Mouse (Mus musculus) Patski (cell line): ENCODE results near the gene Acox1. TPM values are rescaled to one million over a fixed set of nuclear protein-coding genes. Genes with fewer than 3 reads are reported as not detected.

Source experiments
- ATAC-seq: fragments of 100-300 bp; one replicate; pipeline ENCODE4 v1.8.0; 2021
- CTCF ChIA-PET: fragments of 350-600 bp; sonication (Branson Sonifier 250); formaldehyde crosslinking; loops from one replicate; lab custom pipeline; 2022; ENCODE audit warnings: inconsistent platforms; lab: Charles Lee
- POLR2A ChIA-PET: fragments of 350-600 bp; sonication (Branson Sonifier 250); formaldehyde crosslinking; loops from one replicate; lab custom pipeline; 2022; ENCODE audit warnings: antibody characterized with exemption, inconsistent platforms; lab: Charles Lee
- DNase-seq: peaks from one replicate; pipeline ENCODE4 v3.0.0-alpha.2; 2011; ENCODE audit warnings: low read depth, low spot score
- H3K27me3 ChIP-seq: fragments of 371-371 bp; one replicate; pipeline ENCODE4 v1.5.1; 2021
- CTCF ChIP-seq: fragments of 100-300 bp; IDR thresholded peaks from one replicate; pipeline ENCODE4 v1.5.1; 2021
- in situ Hi-C: fragments of 300-500 bp; cut with MboI; formaldehyde crosslinking; loops from 3 replicates; pipeline ENCODE4 v1.11.1; 2018; ENCODE audit warnings: low pct_unique_long_range_greater_than_20kb, mixed read lengths
- polyA plus RNA-seq: library from polyadenylated mRNA; unstranded; gene quantifications from one replicate; pipeline ENCODE4 v1.2.3, GENCODE M21; 2021

The Acox1 gene
- polyA plus RNA-seq, 1 experiment from 2014 or later: 67.1 TPM

DNA sequence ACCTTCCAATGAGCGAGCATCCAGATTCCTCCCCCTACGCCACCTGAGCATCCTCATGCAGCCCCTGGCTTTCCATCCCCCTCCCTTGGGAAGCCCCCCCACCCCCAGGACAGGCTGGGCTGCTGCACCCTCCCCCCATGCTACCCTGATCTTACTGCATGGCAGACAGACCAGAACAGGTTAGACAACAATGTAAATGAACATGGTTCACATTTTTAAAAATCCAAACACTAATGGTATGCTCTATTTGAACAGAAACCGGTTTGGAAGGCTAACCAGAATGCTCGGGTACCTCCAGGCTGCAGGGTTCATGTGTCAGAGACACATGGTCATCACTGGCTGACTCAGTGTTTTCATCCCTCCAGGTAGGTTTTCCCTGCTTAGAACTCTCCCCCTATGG is 29.9 kb upstream of the Acox1 start:
- CTCF ChIA-PET: interaction anchor here (0.8 to 1.0 kb wide), 2 partner anchors 107 to 216 kb away, joined by 3 read pairs; no protein-coding TSS in a partner anchor
- ATAC-seq (no peak), DNase-seq (no peak)
- POLR2A ChIA-PET: interaction anchor here (1.0 kb wide), 1 partner anchor 10 kb away, joined by 3 read pairs; the partner anchor contains the start of gene Evpl
- H3K27me3 ChIP-seq: no peaks in the 10 kb centered on the region
- no peak for TF ChIP-seq CTCF
- in situ Hi-C loops: no loop called here

DNA sequence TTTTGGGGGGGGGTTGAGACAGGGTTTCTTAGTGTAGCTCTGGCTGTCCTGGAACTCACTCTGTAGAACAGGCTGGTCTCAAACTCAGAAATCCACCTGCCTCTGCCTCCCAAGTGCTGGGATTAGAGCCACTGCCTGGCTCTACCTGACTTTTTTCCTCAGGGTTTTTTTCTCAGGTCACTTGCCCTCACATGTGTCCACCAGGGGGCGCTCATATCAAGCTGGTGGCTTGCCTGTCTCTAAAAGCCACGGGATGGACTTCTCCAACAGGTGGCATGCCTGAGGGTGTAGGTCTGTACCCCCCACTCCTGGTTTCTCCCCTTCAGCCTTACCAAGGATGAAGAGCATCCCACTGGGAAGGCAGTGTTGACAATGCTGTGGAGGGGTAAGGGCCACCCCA is 27.6 kb upstream of the Acox1 start:
- ChIA-PET CTCF (interaction anchor here (0.7 to 2.4 kb wide), 12 partner anchors 10 to 237 kb away, joined by 3 to 12 read pairs (median 4); no protein-coding TSS in a partner anchor), POLR2A (interaction anchor here (1.1 kb wide), 1 partner anchor 109 kb away, joined by 3 read pairs; the partner anchor contains the start of gene Foxj1)
- DNase-seq (peak; percentile 31), ATAC-seq (no peak)
- no peaks in the 10 kb centered on the region for H3K27me3 ChIP-seq
- TF ChIP-seq CTCF: no peak
- in situ Hi-C loops: no loop called here

DNA sequence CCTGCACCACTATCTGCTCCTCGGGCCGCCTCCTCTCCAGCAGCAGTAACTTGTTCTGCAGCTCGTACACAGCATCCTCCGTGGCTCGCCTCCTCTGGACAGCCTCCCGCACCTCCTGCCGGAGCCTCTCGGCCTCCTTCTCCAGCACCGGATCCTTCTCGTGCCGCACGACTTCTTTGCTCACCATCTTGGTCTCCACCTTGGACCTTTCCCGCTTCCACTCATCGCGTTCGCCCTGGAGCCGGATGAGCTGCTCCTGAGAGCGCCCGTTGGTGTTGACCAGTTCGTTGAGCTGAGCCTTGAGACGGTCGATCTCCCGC is 23.9 kb upstream of the Acox1 start:
- in situ Hi-C loops: loop anchor here (5.0 kb wide), 2 partner anchors 60 to 235 kb away; partner anchors contain the start of gene Galr2
- H3K27me3 ChIP-seq: no peaks in the 10 kb centered on the region
- POLR2A ChIA-PET: no interaction called here
- ATAC-seq: no peak
- CTCF ChIA-PET: interaction anchor here (0.9 to 4.9 kb wide), 3 partner anchors 45 to 84 kb away, joined by 3 to 12 read pairs (median 4); partner anchors contain the start of gene Mrpl38
- TF ChIP-seq CTCF: no peak
- DNase-seq: no peak

DNA sequence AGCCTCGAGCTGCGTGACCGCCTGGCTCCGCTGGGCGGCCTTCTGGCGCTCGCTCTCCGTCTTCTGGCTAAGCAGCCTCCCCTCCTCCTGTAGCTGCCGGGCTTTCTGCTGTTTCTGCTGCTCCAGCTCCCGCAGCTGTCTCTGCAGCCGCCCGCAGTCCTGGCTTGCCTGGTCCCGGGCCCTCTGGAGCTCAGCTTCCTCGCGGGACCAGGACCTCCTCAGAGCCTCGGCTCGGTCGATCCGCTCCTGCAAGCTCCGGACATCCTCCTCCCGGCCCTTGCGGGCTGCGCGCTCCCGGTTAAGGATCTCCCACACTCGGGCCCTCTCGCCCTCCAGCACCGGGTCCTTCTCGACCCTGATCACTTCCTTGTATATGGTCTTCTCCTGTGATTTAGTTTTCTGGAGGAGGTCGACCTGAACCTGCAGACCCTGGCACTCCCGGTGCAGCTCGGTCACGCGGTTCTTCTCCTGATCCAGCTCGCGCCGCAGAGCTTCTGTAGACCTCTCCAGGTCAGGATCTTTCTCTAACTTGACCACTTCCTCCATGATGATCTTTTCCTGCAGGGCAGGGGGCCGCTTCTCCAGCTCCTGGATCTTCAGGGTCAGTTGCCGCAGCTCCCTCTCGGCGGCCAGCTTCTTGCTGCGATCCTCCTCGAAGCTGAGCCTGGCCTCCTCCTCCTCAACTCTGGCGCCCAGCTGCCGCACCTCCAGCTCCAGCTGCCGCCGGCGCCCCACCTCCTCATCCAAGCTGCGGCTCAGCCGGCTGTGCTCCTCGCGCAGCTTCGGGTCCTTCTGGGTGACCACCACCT is 23.3 kb upstream of the Acox1 start:
- no peak for TF ChIP-seq CTCF
- no peak for DNase-seq
- POLR2A ChIA-PET: interaction anchor here (1.1 kb wide), 1 partner anchor 85 kb away, joined by 3 read pairs; the partner anchor contains the start of gene Exoc7
- CTCF ChIA-PET: interaction anchor here (0.9 to 4.9 kb wide), 3 partner anchors 45 to 84 kb away, joined by 3 to 12 read pairs (median 3); partner anchors contain the start of gene Mrpl38
- no peaks in the 10 kb centered on the region for H3K27me3 ChIP-seq
- in situ Hi-C loops: loop anchor here (5.0 kb wide), 2 partner anchors 60 to 235 kb away; partner anchors contain the start of gene Galr2
- ATAC-seq: no peak

DNA sequence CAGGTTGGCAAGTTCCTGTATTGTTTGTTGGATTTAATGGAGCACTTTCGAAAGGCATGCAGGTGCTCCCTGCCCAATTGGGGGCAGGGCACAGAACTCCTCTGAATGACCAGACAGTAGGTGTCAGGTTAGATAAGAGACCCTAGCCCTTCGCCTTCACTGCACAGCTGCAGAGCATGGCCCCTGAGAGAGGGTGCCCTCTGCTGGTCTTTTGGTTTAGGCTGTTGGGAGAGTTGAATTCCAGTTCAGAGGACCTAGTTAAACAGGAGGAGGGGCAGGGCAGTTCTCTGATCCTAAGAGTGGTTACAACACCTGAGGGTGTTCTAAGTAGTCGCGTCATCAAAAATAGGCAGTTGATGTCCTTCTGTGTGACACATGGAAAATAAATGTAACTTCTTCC is 21.0 kb upstream of the Acox1 start:
- ATAC-seq (no peak), DNase-seq (no peak)
- no peak for TF ChIP-seq CTCF
- POLR2A ChIA-PET: interaction anchor here (1.2 to 1.3 kb wide), 2 partner anchors 24 to 35 kb away, joined by 3 read pairs; no protein-coding TSS in a partner anchor
- no peaks in the 10 kb centered on the region for H3K27me3 ChIP-seq
- in situ Hi-C loops: loop anchor here (5.0 kb wide), 3 partner anchors 62 to 237 kb away; partner anchors contain the start of gene Galr2
- CTCF ChIA-PET: interaction anchor here (0.9 to 1.5 kb wide), 3 partner anchors 30 to 78 kb away, joined by 3 to 5 read pairs (median 4); no protein-coding TSS in a partner anchor

DNA sequence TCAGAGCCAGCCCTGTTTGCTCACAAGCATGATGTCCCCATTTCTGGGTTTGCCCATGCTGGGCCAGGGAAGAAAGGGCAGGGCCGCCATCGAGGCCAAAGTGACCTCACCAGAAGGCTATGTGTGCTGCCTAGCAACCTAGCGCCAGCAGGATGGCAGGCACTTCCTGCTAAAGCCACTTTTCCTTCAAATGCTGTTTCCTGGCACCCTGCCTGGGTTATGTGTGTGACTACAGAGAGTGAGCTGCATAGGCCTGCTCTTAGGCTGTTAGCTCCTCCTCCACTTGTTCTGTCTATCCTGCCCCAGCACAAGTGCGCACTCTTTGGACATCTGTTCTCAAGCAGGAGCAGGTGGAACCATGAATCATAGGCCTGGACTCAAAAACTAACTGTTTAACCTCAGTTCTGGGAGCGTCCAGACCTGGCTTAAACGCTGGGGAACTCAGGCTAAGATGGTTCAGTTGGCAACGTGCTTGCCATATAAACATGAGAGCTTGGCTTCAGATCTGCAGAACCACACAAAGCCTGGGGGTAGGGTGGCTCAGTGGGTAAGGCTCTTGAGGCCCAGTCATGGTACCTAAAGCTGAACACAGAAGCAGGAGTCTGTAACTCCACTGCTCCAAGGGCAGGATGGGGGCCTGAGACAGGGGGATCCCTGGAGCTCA is 20.0 kb upstream of the Acox1 start:
- in situ Hi-C loops: loop anchor here (5.0 kb wide), 1 partner anchor 72 kb away; no protein-coding TSS in a partner anchor
- H3K27me3 ChIP-seq: no peaks in the 10 kb centered on the region
- ATAC-seq (peak; percentile 45), DNase-seq (peak; percentile 80)
- no peak for TF ChIP-seq CTCF
- ChIA-PET CTCF (interaction anchor here (1.2 kb wide), 1 partner anchor 80 kb away, joined by 4 read pairs; the partner anchor contains the start of gene Mrpl38), POLR2A (interaction anchor here (1.2 to 1.5 kb wide), 2 partner anchors 23 to 73 kb away, joined by 3 read pairs; no protein-coding TSS in a partner anchor)

DNA sequence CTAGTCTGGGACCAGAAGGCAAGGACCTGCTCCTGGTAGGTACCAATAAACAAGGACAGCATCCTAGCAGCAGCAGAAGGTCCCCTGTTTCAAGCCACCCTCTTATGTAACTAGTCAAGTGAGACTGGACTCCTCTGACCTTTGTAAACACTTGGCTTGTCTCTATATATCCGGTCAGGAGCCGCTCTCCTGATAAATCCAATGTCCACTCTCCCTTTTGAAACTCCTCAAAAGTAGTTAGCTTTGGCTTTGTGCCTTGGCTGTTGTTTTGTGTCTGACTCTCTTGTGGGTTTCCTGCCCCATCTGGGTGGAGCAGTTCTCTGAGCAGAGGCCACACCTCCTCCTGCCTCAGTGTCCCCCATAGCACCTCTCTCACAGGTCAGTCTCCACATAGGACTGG is 19.4 kb upstream of the Acox1 start:
- H3K27me3 ChIP-seq: no peaks in the 10 kb centered on the region
- in situ Hi-C loops: loop anchor here (5.0 kb wide), 1 partner anchor 71 kb away; no protein-coding TSS in a partner anchor
- DNase-seq (no peak), ATAC-seq (no peak)
- TF ChIP-seq CTCF: no peak
- ChIA-PET CTCF (interaction anchor here (1.2 kb wide), 1 partner anchor 79 kb away, joined by 4 read pairs; the partner anchor contains the start of gene Mrpl38), POLR2A (interaction anchor here (1.5 kb wide), 1 partner anchor 72 kb away, joined by 3 read pairs; no protein-coding TSS in a partner anchor)

DNA sequence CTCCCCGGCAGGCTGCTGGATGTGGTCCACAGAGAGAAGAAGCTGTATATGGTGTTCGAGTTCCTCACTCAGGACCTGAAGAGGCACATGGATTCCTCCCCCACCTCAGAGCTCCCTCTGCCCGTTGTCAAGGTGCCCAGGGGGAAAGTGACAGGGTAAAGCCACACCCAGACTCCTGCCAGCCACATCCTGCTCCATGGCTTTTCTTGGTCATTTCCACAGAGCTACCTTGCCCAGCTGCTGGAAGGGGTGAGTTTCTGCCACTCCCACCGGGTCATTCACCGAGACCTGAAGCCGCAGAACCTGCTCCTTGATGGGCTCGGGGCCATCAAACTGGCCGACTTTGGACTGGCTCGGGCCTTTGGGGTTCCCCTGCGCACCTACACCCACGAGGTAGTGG is 17.7 kb upstream of the Acox1 start:
- POLR2A ChIA-PET: no interaction called here
- TF ChIP-seq CTCF: no peak
- ATAC-seq (no peak), DNase-seq (no peak)
- CTCF ChIA-PET: interaction anchor here (1.2 kb wide), 2 partner anchors 14 to 74 kb away, joined by 3 to 4 read pairs; no protein-coding TSS in a partner anchor
- in situ Hi-C loops: loop anchor here (5.0 kb wide), 1 partner anchor 69 kb away; no protein-coding TSS in a partner anchor
- no peaks in the 10 kb centered on the region for H3K27me3 ChIP-seq

DNA sequence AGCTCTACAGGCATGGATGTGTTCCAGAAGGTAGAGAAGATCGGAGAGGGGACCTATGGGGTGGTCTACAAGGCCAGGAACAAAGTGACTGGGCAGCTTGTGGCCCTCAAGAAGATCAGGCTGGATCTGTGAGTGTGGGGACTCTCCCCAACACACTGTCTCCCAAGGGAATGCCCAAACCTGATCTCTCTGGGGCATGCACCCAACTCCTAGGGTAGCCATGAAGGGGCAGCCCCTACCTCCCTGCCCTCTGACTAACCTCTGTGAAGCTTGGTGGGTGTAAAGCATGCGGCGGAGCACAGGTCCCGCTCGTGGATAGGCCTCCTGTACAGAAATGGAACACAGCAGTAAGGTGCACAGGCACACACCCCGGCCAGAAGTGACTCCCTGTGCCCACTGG is 17.1 kb upstream of the Acox1 start:
- POLR2A ChIA-PET: no interaction called here
- DNase-seq (no peak), ATAC-seq (no peak)
- CTCF ChIA-PET: interaction anchor here (1.2 kb wide), 2 partner anchors 14 to 73 kb away, joined by 3 to 4 read pairs; no protein-coding TSS in a partner anchor
- no peaks in the 10 kb centered on the region for H3K27me3 ChIP-seq
- in situ Hi-C loops: loop anchor here (5.0 kb wide), 1 partner anchor 69 kb away; no protein-coding TSS in a partner anchor
- TF ChIP-seq CTCF: no peak
